Mouse (Mus musculus): ENCODE results near the gene Rps10. TPM values are rescaled to one million over a fixed set of nuclear protein-coding genes. Genes with fewer than 3 reads are reported as not detected.

The Rps10 gene
- 100 to 1,000 TPM; 503 to 512 TPM for total RNA-seq (2021)

DNA sequence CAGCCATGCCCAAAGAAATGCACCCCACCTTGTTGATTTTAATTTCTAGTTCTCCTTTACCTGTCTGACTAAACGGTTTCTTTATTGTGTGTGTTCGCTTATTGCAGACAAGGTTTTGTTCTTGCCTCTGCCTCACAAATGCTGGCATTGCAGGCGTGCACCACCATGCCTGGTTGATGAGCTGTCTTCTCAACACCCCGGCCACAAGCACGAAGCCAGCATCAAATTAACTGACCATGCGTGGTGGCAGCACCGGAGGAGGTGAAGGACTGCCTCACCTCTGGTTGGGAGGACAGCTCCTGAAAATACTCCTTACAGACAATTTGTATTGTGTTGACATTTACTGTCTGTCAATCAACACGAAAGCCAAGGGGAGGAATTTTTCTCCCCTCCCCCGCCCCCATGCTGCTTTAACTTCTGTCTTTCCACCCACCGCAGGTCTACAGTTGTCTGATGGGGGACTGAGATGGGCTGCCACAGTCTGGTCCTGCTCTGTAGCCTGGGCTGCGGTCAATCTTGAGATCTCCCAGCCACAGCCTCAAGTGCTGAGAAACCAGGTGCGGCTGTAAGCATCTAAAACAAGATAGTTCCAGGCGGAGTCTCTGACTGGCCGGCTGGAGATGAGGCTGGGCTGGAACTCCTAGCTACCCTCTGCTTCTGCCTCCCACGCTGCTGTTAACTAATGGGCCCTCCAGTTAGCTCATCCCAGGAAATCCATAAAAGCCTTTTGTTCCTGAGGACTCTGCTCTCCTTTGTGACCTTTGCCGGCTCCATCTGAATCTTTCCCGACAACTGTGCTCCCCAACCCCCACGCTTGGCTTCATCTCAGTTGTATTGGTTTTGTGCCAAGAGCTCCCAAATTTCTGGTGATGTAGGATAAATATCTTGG is at the start of gene Rps10:
Gene Rps10 (minus strand): TSS at position 538 of the 889 bp plus-strand sequence.
- DNase-seq (ENCODE audit: extremely low spot score in 1 of 2, low spot score in 2 of 2), result no peak
- intact Hi-C loops (cut with DNase I), result no loop called here

DNA sequence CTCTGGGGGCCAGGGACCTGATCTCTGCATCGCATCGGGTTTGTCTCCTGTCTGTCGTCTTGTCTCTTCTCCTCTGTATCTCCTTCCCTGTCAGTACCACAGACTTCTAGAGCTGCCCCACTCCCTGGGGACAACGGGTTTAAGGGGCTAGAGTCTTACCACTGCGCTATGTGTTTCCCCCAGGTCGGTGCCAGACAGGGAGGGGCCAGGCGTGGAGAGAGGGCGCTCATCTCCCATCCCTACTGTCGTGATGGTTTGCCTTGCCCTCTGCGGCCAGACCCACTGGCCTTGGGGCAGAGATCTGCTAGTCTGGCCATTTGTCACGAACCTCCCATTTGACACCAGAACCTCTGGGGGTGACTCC is 49.1 kb upstream of the Rps10 start:
- no peak for DNase-seq (ENCODE audit: extremely low spot score in 1 of 2, low spot score in 2 of 2)
- intact Hi-C loops (cut with DNase I), result no loop called here

GRCm38 (mm10) chr17:27684886-27685549 is 48.5 kb upstream of the Rps10 start:
- intact Hi-C loops (cut with DNase I), result no loop called here
- peak; percentile 86 to 92 for DNase-seq (ENCODE audit: extremely low spot score in 1 of 2, low spot score in 2 of 2)

GRCm38 (mm10) chr17:27678924-27679813 is 42.7 kb upstream of the Rps10 start:
- intact Hi-C loops (cut with DNase I), result no loop called here
- no peak for DNase-seq (ENCODE audit: extremely low spot score in 1 of 2, low spot score in 2 of 2)

GRCm38 (mm10) chr17:27677756-27678155 is 41.3 kb upstream of the Rps10 start:
- DNase-seq (ENCODE audit: extremely low spot score in 1 of 2, low spot score in 2 of 2), result no peak
- intact Hi-C loops (cut with DNase I), result no loop called here

- DNase-seq (ENCODE audit: extremely low spot score in 1 of 2, low spot score in 2 of 2), result no peak
- intact Hi-C loops (cut with DNase I), result no loop called here
Measured at GRCm38 (mm10) chr17:27676270-27676669, 39.8 kb upstream of the Rps10 start.

DNA sequence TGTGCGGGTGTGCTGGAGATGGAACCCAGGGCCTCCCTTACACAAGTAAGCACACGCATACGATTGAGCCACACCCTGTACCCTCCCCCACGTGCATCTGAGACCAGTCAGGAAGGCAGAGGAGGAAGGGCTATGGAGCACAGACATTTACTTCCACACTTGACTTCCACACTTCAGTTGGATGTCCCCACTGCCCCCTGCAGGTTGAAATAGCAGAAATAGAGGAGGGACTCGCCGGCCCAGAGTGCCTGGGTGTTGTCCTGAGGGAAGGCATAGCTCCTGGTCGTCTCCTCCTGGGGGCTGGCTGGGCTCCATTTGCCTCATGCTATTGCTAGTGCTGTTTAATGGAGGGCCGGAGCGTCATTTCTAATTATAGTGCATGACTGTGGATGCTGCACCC is 39.0 kb upstream of the Rps10 start:
- peak in 1 of 2 experiments; percentile 58 for DNase-seq (ENCODE audit: extremely low spot score in 1 of 2, low spot score in 2 of 2)
- intact Hi-C loops (cut with DNase I), result no loop called here

- no peak for DNase-seq (ENCODE audit: extremely low spot score in 1 of 2, low spot score in 2 of 2)
- intact Hi-C loops (cut with DNase I), result no loop called here
Measured at GRCm38 (mm10) chr17:27673945-27674344, 37.5 kb upstream of the Rps10 start.

- intact Hi-C loops (cut with DNase I), result no loop called here
- DNase-seq (ENCODE audit: extremely low spot score in 1 of 2, low spot score in 2 of 2), result no peak
Measured at GRCm38 (mm10) chr17:27671720-27672119, 35.3 kb upstream of the Rps10 start.

- intact Hi-C loops (cut with DNase I), result no loop called here
- no peak for DNase-seq (ENCODE audit: extremely low spot score in 1 of 2, low spot score in 2 of 2)
Measured at GRCm38 (mm10) chr17:27658767-27659166, 22.3 kb upstream of the Rps10 start.

DNA sequence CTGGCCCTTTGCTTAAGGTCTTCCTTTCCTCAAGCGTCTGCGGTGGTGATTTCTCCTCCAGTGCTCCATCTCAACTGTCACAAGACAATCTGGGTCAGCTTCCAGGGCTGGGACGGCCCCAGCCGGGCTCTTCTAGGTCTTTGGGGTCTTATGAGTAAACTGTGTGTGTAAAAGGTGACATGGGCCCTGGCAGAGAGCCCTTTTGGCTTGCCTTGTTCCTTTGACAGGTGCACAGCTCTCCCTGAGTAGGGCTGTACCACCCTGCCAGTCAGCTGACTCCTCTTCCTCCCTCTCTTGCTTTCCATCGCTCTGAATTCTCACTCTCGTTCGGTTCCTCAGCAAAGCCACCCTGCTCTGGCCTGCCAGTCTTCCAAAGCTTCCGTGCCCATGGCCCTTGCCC is 20.7 kb upstream of the Rps10 start:
- intact Hi-C loops (cut with DNase I), result no loop called here
- DNase-seq (ENCODE audit: extremely low spot score in 1 of 2, low spot score in 2 of 2), result no peak

- DNase-seq (ENCODE audit: extremely low spot score in 1 of 2, low spot score in 2 of 2), result no peak
- intact Hi-C loops (cut with DNase I), result no loop called here
Measured at GRCm38 (mm10) chr17:27656414-27656813, 19.9 kb upstream of the Rps10 start.

DNA sequence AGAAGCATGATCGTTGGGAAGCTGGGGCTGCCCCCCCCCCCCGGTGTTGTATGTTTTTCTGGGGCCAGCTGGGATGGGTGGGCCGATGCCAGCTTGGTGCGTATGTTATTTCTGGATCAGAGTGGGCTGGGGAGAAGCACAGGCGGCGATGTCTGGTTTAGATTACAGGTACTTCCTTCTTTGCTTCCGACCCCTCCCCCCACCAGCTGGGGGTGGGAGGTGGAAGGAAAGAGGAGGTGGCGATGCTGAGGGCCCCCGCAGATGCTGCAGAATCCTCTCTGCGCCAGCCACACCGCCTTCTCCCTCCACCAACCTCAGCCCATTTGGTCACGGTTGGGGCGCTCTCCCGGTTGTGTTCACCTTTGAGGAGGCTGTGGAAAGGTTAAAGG is 19.5 kb upstream of the Rps10 start:
- intact Hi-C loops (cut with DNase I), result no loop called here
- DNase-seq (ENCODE audit: extremely low spot score in 1 of 2, low spot score in 2 of 2), result peak; percentile 72 to 84

DNA sequence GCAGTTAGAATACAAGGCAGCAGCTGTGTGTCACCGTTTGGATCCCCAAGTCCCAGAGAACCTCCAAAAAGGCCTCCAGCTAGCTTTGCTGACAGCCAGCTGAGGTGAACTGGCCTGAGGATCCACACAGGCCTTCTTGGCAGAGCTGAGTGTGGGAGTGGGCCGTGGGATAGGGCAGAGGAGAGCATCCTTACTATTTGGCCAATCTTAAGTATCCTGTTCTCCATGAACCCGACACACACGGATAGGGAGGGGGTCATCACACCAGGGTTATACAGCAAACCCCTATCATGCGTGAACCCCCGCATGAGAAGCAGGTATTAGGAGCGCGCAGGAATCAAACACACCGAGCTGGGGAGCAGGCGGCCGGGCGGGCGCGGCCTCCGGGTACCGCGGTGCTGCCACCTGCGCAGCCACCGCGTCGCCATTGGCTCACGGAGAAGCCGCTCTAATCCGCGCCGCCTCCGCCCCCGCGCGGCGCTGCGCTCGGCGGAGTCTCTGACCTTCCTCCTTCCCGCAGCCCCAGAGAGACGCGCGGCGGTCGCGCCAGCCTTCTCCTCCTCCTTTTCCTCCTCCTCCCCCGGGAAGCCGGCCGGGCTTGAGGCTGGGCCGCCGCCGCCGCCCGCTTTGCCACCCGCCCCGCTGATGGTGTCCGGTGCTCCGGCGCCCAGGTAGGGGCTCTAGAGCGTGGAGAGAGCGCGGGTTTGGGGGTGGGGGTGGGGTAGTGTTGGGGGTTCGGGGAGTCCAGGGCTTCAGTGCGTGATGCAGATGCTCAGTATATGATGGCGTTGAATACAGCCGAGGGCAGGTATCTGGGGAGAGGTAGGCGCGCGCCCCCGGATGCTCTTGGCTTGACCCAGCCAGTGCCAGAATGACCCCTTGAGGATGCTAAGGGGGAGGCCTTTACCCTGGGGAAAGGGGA is 18.9 kb upstream of the Rps10 start, which contains the start of gene Pacsin1:
Gene Pacsin1 (plus strand): TSS at position 421 of the 922 bp plus-strand sequence.
- peak in 1 of 2 experiments; percentile 82 for DNase-seq (ENCODE audit: extremely low spot score in 1 of 2, low spot score in 2 of 2)
- intact Hi-C loops (cut with DNase I), result no loop called here

DNA sequence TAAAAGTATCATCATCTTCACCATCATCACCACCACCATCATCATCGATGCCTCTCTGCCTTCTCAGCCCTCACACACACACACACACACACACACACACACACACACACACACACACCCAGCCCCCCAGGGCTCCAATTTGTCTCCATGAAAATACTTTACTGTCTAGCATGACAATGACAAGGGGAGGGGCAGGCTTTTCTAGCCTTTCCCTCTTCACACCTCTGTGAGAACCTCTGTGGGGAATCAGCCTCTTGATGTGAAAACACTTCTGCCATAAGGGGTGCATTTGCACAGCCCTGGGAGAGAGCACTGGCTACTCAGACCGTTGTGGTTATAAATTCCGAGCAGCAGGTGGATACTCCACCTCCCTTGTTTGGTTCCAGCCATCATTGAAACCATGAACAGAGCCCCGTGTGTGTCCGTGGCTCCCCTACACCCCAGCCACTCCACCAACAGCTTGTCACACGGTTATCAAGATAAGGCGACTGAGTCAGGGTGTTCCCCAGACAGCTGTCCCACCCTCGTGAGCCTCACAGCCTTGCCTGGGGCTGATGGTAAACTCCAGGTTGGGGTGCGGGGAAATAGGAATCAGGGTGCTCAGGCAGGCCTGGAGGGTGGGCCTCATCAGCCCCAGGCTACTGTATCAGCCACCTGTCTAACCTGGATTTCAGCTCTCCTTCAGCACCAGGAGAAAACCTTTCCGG is 16.9 kb upstream of the Rps10 start:
- intact Hi-C loops (cut with DNase I), result no loop called here
- DNase-seq (ENCODE audit: extremely low spot score in 1 of 2, low spot score in 2 of 2), result no peak

- intact Hi-C loops (cut with DNase I), result no loop called here
- DNase-seq (ENCODE audit: extremely low spot score in 1 of 2, low spot score in 2 of 2), result no peak
Measured at GRCm38 (mm10) chr17:27652046-27652790, 15.7 kb upstream of the Rps10 start.

GRCm38 (mm10) chr17:27650586-27650985 is 14.1 kb upstream of the Rps10 start:
- intact Hi-C loops (cut with DNase I), result no loop called here
- DNase-seq (ENCODE audit: extremely low spot score in 1 of 2, low spot score in 2 of 2), result no peak
